Mouse (Mus musculus): Measurements from ENCODE around the gene Cdkn1b. TPM values are rescaled to one million over a fixed set of nuclear protein-coding genes. Genes with fewer than 3 reads are reported as not detected.

Gene Cdkn1b
- total and polyA plus RNA-seq, 2 experiments from 2014 or later = 26.3 to 44.7 TPM

GRCm38 (mm10) chr6:134963910-134964309, 43.7 kb downstream of the Cdkn1b start:
- DNase-seq (ENCODE audit: low spot score) (no peak), ATAC-seq (no peak)
- no peak overlapping the region for H3K27ac ChIP-seq
- no peaks in the 10 kb centered on the region for H3K27me3 ChIP-seq (ENCODE audit: insufficient read depth, low read length)
- 74% methylated on average over 2 of the region's 2 CpGs for WGBS
- no peaks in the 10 kb centered on the region for H3K9me3 ChIP-seq (ENCODE audit: low read length)
- H3K4me2 ChIP-seq (ENCODE audit: low read depth, low read length) = no peak overlapping the region
- no peaks in the 10 kb centered on the region for H3K4me1 ChIP-seq (ENCODE audit: insufficient read depth, low read length)
- H3K4me3 ChIP-seq (ENCODE audit: low read length) = no peak overlapping the region
- no peak overlapping the region for H3K9ac ChIP-seq (replicated peaks; ENCODE audit: low read length)
- no peak for TF ChIP-seq CTCF (IDR thresholded peaks at IDR 0.05; ENCODE audit: low read depth)
- no peaks in the 10 kb centered on the region for H3K36me3 ChIP-seq (ENCODE audit: insufficient read depth, low read length)

- no peaks in the 10 kb centered on the region for H3K36me3 ChIP-seq (ENCODE audit: insufficient read depth, low read length)
Observed at GRCm38 (mm10) chr6:134966681-134967080, 46.5 kb downstream of the Cdkn1b start.

GRCm38 (mm10) chr6:134968326-134968725, 48.1 kb downstream of the Cdkn1b start:
- no peak for TF ChIP-seq CTCF (IDR thresholded peaks at IDR 0.05; ENCODE audit: low read depth)
- Histone ChIP-seq H3K27me3 (ENCODE audit: insufficient read depth, low read length) (no peaks in the 10 kb centered on the region), H3K4me1 (ENCODE audit: insufficient read depth, low read length) (no peaks in the 10 kb centered on the region), H3K9ac (replicated peaks; ENCODE audit: low read length) (no peak overlapping the region), H3K27ac (no peak overlapping the region), H3K4me3 (ENCODE audit: low read length) (no peak overlapping the region), H3K4me2 (ENCODE audit: low read depth, low read length) (no peak overlapping the region), H3K9me3 (ENCODE audit: low read length) (no peaks in the 10 kb centered on the region), H3K36me3 (ENCODE audit: insufficient read depth, low read length) (no peaks in the 10 kb centered on the region)
- DNase-seq (ENCODE audit: low spot score) = no peak
- no peak for ATAC-seq
- WGBS = 89% methylated on average over 1 of the region's 1 CpGs

More at GRCm38 (mm10) chr6:134966681-134967080, 46.5 kb downstream of the Cdkn1b start:
- TF ChIP-seq CTCF (IDR thresholded peaks at IDR 0.05; ENCODE audit: low read depth) = no peak
- H3K4me3 ChIP-seq (ENCODE audit: low read length) = no peak overlapping the region
- ATAC-seq = no peak
- no peak overlapping the region for H3K27ac ChIP-seq
- no peaks in the 10 kb centered on the region for H3K27me3 ChIP-seq (ENCODE audit: insufficient read depth, low read length)
- H3K9ac ChIP-seq (replicated peaks; ENCODE audit: low read length) = no peak overlapping the region
- no peaks in the 10 kb centered on the region for H3K4me1 ChIP-seq (ENCODE audit: insufficient read depth, low read length)
- H3K4me2 ChIP-seq (ENCODE audit: low read depth, low read length) = no peak overlapping the region
- WGBS = 87% methylated on average over 5 of the region's 5 CpGs
- H3K9me3 ChIP-seq (ENCODE audit: low read length) = no peaks in the 10 kb centered on the region
- DNase-seq (ENCODE audit: low spot score) = no peak

GRCm38 (mm10) chr6:134969498-134969897, 49.3 kb downstream of the Cdkn1b start:
- ATAC-seq (no peak), DNase-seq (ENCODE audit: low spot score) (no peak)
- H3K4me3 ChIP-seq (ENCODE audit: low read length) = no peak overlapping the region
- H3K27ac ChIP-seq = no peak overlapping the region
- H3K4me1 ChIP-seq (ENCODE audit: insufficient read depth, low read length) = no peaks in the 10 kb centered on the region
- no peaks in the 10 kb centered on the region for H3K36me3 ChIP-seq (ENCODE audit: insufficient read depth, low read length)
- H3K27me3 ChIP-seq (ENCODE audit: insufficient read depth, low read length) = no peaks in the 10 kb centered on the region
- H3K9ac ChIP-seq (replicated peaks; ENCODE audit: low read length) = no peak overlapping the region
- H3K4me2 ChIP-seq (ENCODE audit: low read depth, low read length) = no peak overlapping the region
- H3K9me3 ChIP-seq (ENCODE audit: low read length) = no peaks in the 10 kb centered on the region
- no peak for TF ChIP-seq CTCF (IDR thresholded peaks at IDR 0.05; ENCODE audit: low read depth)
- 95% methylated on average over 2 of the region's 2 CpGs for WGBS

- ATAC-seq (no peak), DNase-seq (ENCODE audit: low spot score) (peak; percentile 30)
- Histone ChIP-seq H3K4me3 (ENCODE audit: low read length) (no peak overlapping the region), H3K4me1 (ENCODE audit: insufficient read depth, low read length) (no peaks in the 10 kb centered on the region), H3K27me3 (ENCODE audit: insufficient read depth, low read length) (no peaks in the 10 kb centered on the region), H3K9me3 (ENCODE audit: low read length) (no peaks in the 10 kb centered on the region), H3K36me3 (ENCODE audit: insufficient read depth, low read length) (no peaks in the 10 kb centered on the region), H3K9ac (replicated peaks; ENCODE audit: low read length) (no peak overlapping the region), H3K27ac (no peak overlapping the region), H3K4me2 (ENCODE audit: low read depth, low read length) (no peak overlapping the region)
- 53% methylated on average over 4 of the region's 4 CpGs for WGBS
- no peak for TF ChIP-seq CTCF (IDR thresholded peaks at IDR 0.05; ENCODE audit: low read depth)
Observed at GRCm38 (mm10) chr6:134972096-134972495, 51.9 kb downstream of the Cdkn1b start.

Other genes starting within 250 kb of the Cdkn1b start
- 6.3 and 7.8 TPM in 2 replicates for gene Dusp16, start 127.8 kb upstream of the Cdkn1b start, total RNA-seq (2014; rRNA removed)
- gene Dusp16, start 127.8 kb upstream of the Cdkn1b start, polyA plus RNA-seq (2015; fragmentation: Nextera tagmentation; extraction: Ambion mirVana) = 4.1 and 4.5 TPM in 2 replicates
- gene Crebl2, start 90.2 kb upstream of the Cdkn1b start, total RNA-seq (2014; rRNA removed) = 2.7 and 4.4 TPM in 2 replicates
- gene Crebl2, start 90.2 kb upstream of the Cdkn1b start, polyA plus RNA-seq (2015; fragmentation: Nextera tagmentation; extraction: Ambion mirVana) = 2.6 and 3.6 TPM in 2 replicates
- gene Gpr19, start 21.8 kb upstream of the Cdkn1b start, total RNA-seq (2014; rRNA removed) = 33.2 and 43.7 TPM in 2 replicates
- gene Gpr19, start 21.8 kb upstream of the Cdkn1b start, polyA plus RNA-seq (2015; fragmentation: Nextera tagmentation; extraction: Ambion mirVana) = 33.7 and 33.9 TPM in 2 replicates
- gene Apold1, start 61.3 kb downstream of the Cdkn1b start, total RNA-seq (2014; rRNA removed) = 6.3 and 7.0 TPM in 2 replicates
- 4.2 and 4.8 TPM in 2 replicates for gene Apold1, start 61.3 kb downstream of the Cdkn1b start, polyA plus RNA-seq (2015; fragmentation: Nextera tagmentation; extraction: Ambion mirVana)
- 21.7 and 40.5 TPM in 2 replicates for gene Ddx47, start 91.2 kb downstream of the Cdkn1b start, total RNA-seq (2014; rRNA removed)
- 60.5 TPM in 2 replicates for gene Ddx47, start 91.2 kb downstream of the Cdkn1b start, polyA plus RNA-seq (2015; fragmentation: Nextera tagmentation; extraction: Ambion mirVana)
- gene Gprc5a, start 145.2 kb downstream of the Cdkn1b start, total RNA-seq (2014; rRNA removed) = 0.25 and 0.63 TPM in 2 replicates
- 0.30 and 0.35 TPM in 2 replicates for gene Gprc5a, start 145.2 kb downstream of the Cdkn1b start, polyA plus RNA-seq (2015; fragmentation: Nextera tagmentation; extraction: Ambion mirVana)
- gene Gprc5d, start 197.9 kb downstream of the Cdkn1b start, total RNA-seq (2014; rRNA removed) = not detected in 2 replicates
- gene Gprc5d, start 197.9 kb downstream of the Cdkn1b start, polyA plus RNA-seq (2015; fragmentation: Nextera tagmentation; extraction: Ambion mirVana) = not detected in 2 replicates

All from hindbrain, postnatal 0 days (tissue).